Mouse (Mus musculus) heart, embryonic 14.5 days (tissue): ENCODE measurements around the gene Rtf1. TPM values are rescaled to one million over a fixed set of nuclear protein-coding genes. Genes with fewer than 3 reads are reported as not detected.

Experiments
- ATAC-seq: fragments of 200-750 bp; cut with Nextera tagmentation; 2 replicates; pipeline ENCODE4 v1.8.0; 2017; ENCODE audit warnings: low read depth, moderate TSS enrichment; ENCODE audit not compliant: insufficient number of reproducible peaks, insufficient read depth, low FRiP score
- H3K27ac ChIP-seq, 2 experiments: fragments of 200-500 bp in 1 of 2; fragments of 300-500 bp in 1 of 2; sonication (generic) in 1 of 2; replicated peaks in 1 of 2; 2 replicates each; pipeline ENCODE4 v1.5.1; 2012 to 2014; ENCODE audit warnings: low read depth in 2 of 2, low read length in 2 of 2, control low read depth in 1 of 2, mild to moderate bottlenecking in 1 of 2, mixed read lengths in 1 of 2; ENCODE audit not compliant: control insufficient read depth in 1 of 2, insufficient read depth in 1 of 2
- H3K27me3 ChIP-seq: fragments of 300-500 bp; sonication (generic); 2 replicates; pipeline ENCODE4 v1.6.1; 2014; ENCODE audit warnings: mild to moderate bottlenecking, low read length, control low read depth; ENCODE audit not compliant: control insufficient read depth, insufficient read depth
- H3K36me3 ChIP-seq: fragments of 300-500 bp; sonication (generic); 2 replicates; pipeline ENCODE4 v1.6.1; 2014; ENCODE audit warnings: mild to moderate bottlenecking, control low read depth, low read length, mixed read lengths; ENCODE audit not compliant: control insufficient read depth, insufficient read depth
- H3K4me1 ChIP-seq, 2 experiments: fragments of 200-500 bp in 1 of 2; fragments of 300-500 bp in 1 of 2; sonication (generic) in 1 of 2; 2 replicates each; pipeline ENCODE4 v1.6.1; 2012 to 2014; ENCODE audit warnings: low read length in 2 of 2, control low read depth in 1 of 2, mixed read lengths in 1 of 2; ENCODE audit not compliant: control insufficient read depth in 2 of 2, insufficient read depth in 2 of 2
- H3K4me2 ChIP-seq: fragments of 300-500 bp; sonication (generic); 2 replicates; pipeline ENCODE4 v1.6.1; 2014; ENCODE audit warnings: mild to moderate bottlenecking, low read length
- H3K4me3 ChIP-seq, 2 experiments: fragments of 200-500 bp in 1 of 2; fragments of 300-500 bp in 1 of 2; sonication (generic) in 1 of 2; 2 replicates each; pipeline ENCODE4 v1.5.1; 2012 to 2014; ENCODE audit warnings: low read length in 2 of 2, mild to moderate bottlenecking in 2 of 2, control low read depth in 1 of 2, low read depth in 1 of 2, moderate library complexity in 1 of 2; ENCODE audit not compliant: control insufficient read depth in 1 of 2, insufficient read depth in 1 of 2
- H3K9ac ChIP-seq: fragments of 300-500 bp; sonication (generic); 2 replicates; pipeline ENCODE4 v1.6.1; 2014; ENCODE audit warnings: mild to moderate bottlenecking, low read length
- H3K9me3 ChIP-seq: fragments of 300-500 bp; sonication (generic); 2 replicates; pipeline ENCODE4 v1.6.1; 2016; ENCODE audit warnings: low read length, control low read depth; ENCODE audit not compliant: control insufficient read depth
- WGBS: fragments of 180-500 bp; shearing (Covaris S2); extraction: QIAGEN DNeasy Blood & Tissue Kit; methylation state at CpG from one replicate; pipeline ENCODE4 v1.1.7; 2014; 5-methylcytosine and 5-hydroxymethylcytosine counted together
- polyA plus RNA-seq: library from polyadenylated mRNA; unstranded; fragments of >200 nt; fragmentation: Nextera tagmentation; extraction: Ambion mirVana; gene quantifications from 2 replicates; pipeline ENCODE4 v1.2.1, GENCODE M21; 2014

Gene Rtf1
- polyA plus RNA-seq, 1 experiment from 2014 or later, result 19.8 TPM

GRCm38 (mm10) chr2:119758844-119759835 is 84.3 kb downstream of the Rtf1 start:
- Histone ChIP-seq H3K27ac (no peak overlapping the region), H3K27me3 (peaks cover 65% of the 10 kb centered on the region), H3K9ac (peak overlapping the region; percentile 68; the same call in 1 of the 2 replicates), H3K4me2 (peak overlapping the region; percentile 98), H3K4me3 (peak overlapping the region; percentile 60 to 66), H3K4me1 (peaks cover 4 to 5% of the 10 kb centered on the region in 2 experiments; a peak in 2 of 4 replicates), H3K9me3 (no peaks in the 10 kb centered on the region), H3K36me3 (peaks cover 7% of the 10 kb centered on the region)
- ATAC-seq, result no peak
- 5% methylated on average over 44 of the region's 44 CpGs for WGBS

GRCm38 (mm10) chr2:119760251-119760650 is 85.4 kb downstream of the Rtf1 start, which contains the start of gene Ltk:
TSS of gene Ltk (minus strand) at chr2:119760431.
- 7% methylated on average over 9 of the region's 9 CpGs for WGBS
- Histone ChIP-seq H3K9ac (no peak within 1 kb of the TSS), H3K27me3 (peaks cover 54% of the 10 kb centered on the region), H3K4me1 (peaks cover 4 to 5% of the 10 kb centered on the region in 2 experiments; a peak in 2 of 4 replicates), H3K9me3 (no peaks in the 10 kb centered on the region), H3K27ac (no peak within 1 kb of the TSS), H3K4me3 (peak within 1 kb of the TSS in 1 of 2 experiments; percentile 60; a peak in 1 of 4 replicates), H3K36me3 (peaks cover 15% of the 10 kb centered on the region), H3K4me2 (peak within 1 kb of the TSS; percentile 98; the same call in 1 of the 2 replicates)
- no peak for ATAC-seq

GRCm38 (mm10) chr2:119762276-119762675 is 87.4 kb downstream of the Rtf1 start:
- ATAC-seq, result no peak
- Histone ChIP-seq H3K36me3 (peaks cover 26% of the 10 kb centered on the region), H3K4me3 (no peak overlapping the region), H3K9ac (no peak overlapping the region), H3K4me1 (peaks cover 4 to 5% of the 10 kb centered on the region in 2 experiments; a peak in 2 of 4 replicates), H3K27me3 (peaks cover 40% of the 10 kb centered on the region), H3K4me2 (no peak overlapping the region), H3K9me3 (no peaks in the 10 kb centered on the region), H3K27ac (no peak overlapping the region)
- WGBS, result 47% methylated on average over 1 of the region's 1 CpGs

GRCm38 (mm10) chr2:119763924-119764323 is 89.1 kb downstream of the Rtf1 start:
- Histone ChIP-seq H3K27ac (no peak overlapping the region), H3K4me1 (no peaks in the 10 kb centered on the region; a peak in 1 of 4 replicates), H3K9me3 (no peaks in the 10 kb centered on the region), H3K9ac (no peak overlapping the region), H3K36me3 (peaks cover 37% of the 10 kb centered on the region), H3K4me2 (no peak overlapping the region), H3K27me3 (peaks cover 23% of the 10 kb centered on the region), H3K4me3 (no peak overlapping the region)
- WGBS, result 34% methylated on average over 4 of the region's 4 CpGs
- no peak for ATAC-seq

GRCm38 (mm10) chr2:119767246-119767645 is 92.4 kb downstream of the Rtf1 start:
- H3K9me3 ChIP-seq, result no peaks in the 10 kb centered on the region
- no peak overlapping the region for H3K4me3 ChIP-seq
- WGBS, result 92% methylated on average over 6 of the region's 6 CpGs
- H3K4me2 ChIP-seq, result no peak overlapping the region
- no peaks in the 10 kb centered on the region for H3K27me3 ChIP-seq
- H3K36me3 ChIP-seq, result peaks cover 70% of the 10 kb centered on the region
- H3K9ac ChIP-seq, result no peak overlapping the region
- H3K27ac ChIP-seq, result no peak overlapping the region
- H3K4me1 ChIP-seq, result no peaks in the 10 kb centered on the region
- ATAC-seq, result no peak

Other genes starting within 250 kb of the Rtf1 start
- 3.7 and 4.4 TPM in 2 replicates for gene Ino80, start 197.4 kb upstream of the Rtf1 start, polyA plus RNA-seq
- 0.04 and 0.14 TPM in 2 replicates for gene Exd1, start 127.4 kb upstream of the Rtf1 start, polyA plus RNA-seq
- gene Chp1, start 127.4 kb upstream of the Rtf1 start, polyA plus RNA-seq, result 46.4 and 48.7 TPM in 2 replicates
- gene Nusap1, start 56.8 kb upstream of the Rtf1 start, polyA plus RNA-seq, result 36.9 and 39.7 TPM in 2 replicates
- gene Oip5, start 56.6 kb upstream of the Rtf1 start, polyA plus RNA-seq, result 17.7 and 20.7 TPM in 2 replicates
- gene Ndufaf1, start 12.2 kb upstream of the Rtf1 start, polyA plus RNA-seq, result 54.5 and 55.5 TPM in 2 replicates
- 2.1 and 2.4 TPM in 2 replicates for gene Itpka, start 67.3 kb downstream of the Rtf1 start, polyA plus RNA-seq
- gene Ltk, start 85.4 kb downstream of the Rtf1 start, polyA plus RNA-seq, result 0.23 and 0.32 TPM in 2 replicates
- 16.8 and 17.6 TPM in 2 replicates for gene Rpap1, start 112.5 kb downstream of the Rtf1 start, polyA plus RNA-seq
- 6.4 and 6.6 TPM in 2 replicates for gene Tyro3, start 122.7 kb downstream of the Rtf1 start, polyA plus RNA-seq
- gene Mga, start 222.2 kb downstream of the Rtf1 start, polyA plus RNA-seq, result 22.9 and 30.3 TPM in 2 replicates